Mouse (Mus musculus): ENCODE measurements around the gene Skap1.

DNA sequence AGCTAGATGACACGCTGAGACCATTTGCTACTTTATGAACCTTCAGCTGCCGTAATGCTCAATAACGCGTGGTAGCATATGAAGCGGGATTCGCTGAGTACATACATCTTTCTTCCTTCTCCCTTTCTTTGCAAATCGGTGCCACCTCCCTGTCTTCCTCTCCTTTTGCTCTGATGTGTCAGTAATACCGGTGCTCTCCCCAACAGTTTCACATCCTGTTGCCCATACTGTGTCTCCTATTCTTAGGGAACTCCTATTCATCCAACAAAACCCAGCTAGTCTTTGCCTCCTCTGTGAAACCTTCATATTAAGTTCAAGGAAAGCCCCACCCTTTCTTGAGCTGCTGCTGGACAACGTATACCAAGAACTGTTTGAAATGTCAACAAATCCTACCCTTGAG is 187.5 kb downstream of the Skap1 start:
- TF ChIP-seq CTCF (IDR thresholded peaks at IDR 0.05; ENCODE audit: borderline replicate concordance, extremely low read depth, insufficient read depth, insufficient read length) (no peak), POLR2A (IDR thresholded peaks at IDR 0.05; ENCODE audit: borderline replicate concordance, extremely low read depth, insufficient read depth, insufficient read length, poor library complexity, severe bottlenecking) (no peak)
